Mouse (Mus musculus): ENCODE measurements around the gene Rasgrp2. TPM values are rescaled to one million over a fixed set of nuclear protein-coding genes. Genes with fewer than 3 reads are reported as not detected.
A peak's percentile ranks its signal among the peaks of the same experiment; 100 is the strongest.

Rasgrp2 gene
- total RNA-seq, 4 experiments from 2014 or later: 7.4 to 19.6 (median 11.1) TPM

DNA sequence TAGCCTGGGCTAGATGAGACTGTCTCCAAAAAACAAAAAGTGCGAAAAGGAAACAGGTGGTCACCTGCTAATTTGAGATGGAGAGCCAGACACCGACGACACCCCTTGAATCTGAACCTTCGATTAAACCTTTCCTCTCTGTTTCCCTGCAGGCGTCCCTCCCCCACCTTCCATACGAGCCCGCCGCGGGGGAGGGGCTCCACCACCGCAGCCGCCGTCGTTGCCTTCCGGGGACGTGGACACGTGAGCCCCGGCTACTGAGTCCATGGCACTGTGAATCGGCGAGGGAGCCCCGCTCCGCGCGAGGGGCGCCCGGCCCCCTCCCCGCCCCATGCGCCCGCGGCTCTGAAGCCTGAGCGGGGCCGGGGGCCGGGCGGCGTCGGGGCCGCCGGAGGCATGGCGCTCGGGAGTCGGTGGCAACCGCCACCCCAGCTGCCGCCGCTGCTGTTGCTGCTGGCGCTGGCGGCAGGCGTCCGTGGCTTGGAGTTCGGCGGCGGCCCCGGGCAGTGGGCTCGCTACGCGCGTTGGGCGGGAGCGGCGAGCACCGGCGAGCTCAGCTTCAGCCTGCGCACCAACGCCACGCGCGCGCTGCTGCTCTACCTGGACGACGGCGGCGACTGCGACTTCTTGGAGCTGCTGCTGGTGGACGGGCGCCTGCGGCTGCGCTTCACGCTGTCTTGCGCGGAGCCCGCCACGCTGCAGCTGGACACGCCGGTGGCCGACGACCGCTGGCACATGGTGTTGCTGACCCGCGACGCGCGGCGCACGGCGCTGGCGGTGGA, 28.7 kb downstream of the Rasgrp2 start:
- DNase-seq (ENCODE audit: low spot score in 2 of 2): no peak

- DNase-seq (ENCODE audit: low spot score in 2 of 2): no peak
Observed at GRCm38 (mm10) chr19:6428501-6429200, 29.5 kb downstream of the Rasgrp2 start.

- no peak for DNase-seq (ENCODE audit: low spot score in 2 of 2)
Observed at GRCm38 (mm10) chr19:6443016-6443415, 43.9 kb downstream of the Rasgrp2 start.

DNA sequence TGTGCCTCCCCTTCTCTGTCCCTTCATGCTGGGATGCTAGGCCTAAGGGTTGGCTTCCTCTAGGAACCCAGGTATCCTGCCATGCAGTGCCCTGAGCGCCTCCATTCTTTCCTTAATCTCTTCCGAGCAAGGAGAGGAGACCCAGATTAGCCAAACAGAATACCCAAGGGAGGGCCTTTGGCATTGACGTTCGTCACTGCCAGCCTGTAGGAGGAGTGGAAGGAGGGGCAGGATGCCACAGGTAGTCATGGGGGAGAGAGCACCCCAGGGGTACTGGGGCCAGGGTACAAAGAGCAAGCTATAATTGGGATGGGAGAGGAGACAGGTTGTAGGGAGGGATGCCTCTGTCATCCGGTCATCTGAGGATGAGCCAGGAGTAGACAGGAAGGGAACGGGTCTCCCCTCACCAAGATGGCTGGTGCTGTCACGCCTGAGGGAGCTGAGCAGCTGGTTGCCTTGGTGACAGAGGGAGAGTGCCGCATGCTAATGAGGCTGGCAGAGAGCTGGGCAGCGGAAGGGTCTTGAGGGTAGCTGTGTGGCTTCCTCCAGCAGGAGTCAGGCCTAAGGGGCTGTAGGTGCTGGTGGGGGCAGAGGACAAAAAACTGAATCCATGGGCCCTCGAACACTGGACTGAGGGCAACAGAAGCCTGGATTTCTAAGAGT, 46.8 kb downstream of the Rasgrp2 start:
- DNase-seq (ENCODE audit: low spot score in 2 of 2): no peak

- no peak for DNase-seq (ENCODE audit: low spot score in 2 of 2)
Observed at GRCm38 (mm10) chr19:6446736-6447437, 47.7 kb downstream of the Rasgrp2 start.

GRCm38 (mm10) chr19:6448752-6449151, 49.6 kb downstream of the Rasgrp2 start:
- DNase-seq (ENCODE audit: low spot score in 2 of 2): no peak

DNA sequence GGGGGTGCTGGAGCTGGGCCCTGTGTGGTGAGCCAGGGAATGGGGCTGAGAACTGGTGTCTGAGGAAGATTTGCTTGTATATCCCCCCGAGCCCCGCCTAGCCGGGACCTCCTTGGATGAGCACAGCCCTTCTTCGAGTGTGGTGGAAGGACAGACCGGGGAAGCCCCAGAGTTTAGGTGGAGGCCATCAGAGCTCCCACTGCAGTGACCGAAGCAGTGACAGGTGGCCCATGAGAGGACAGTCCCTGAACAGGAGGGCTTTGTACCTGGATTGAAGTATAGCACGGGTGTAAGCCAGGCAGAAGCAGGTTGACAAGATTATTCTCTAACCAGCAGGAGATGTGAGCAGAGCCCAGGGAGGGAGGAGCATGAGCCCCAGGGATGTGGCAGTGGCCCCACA, 50.7 kb downstream of the Rasgrp2 start:
- no peak for DNase-seq (ENCODE audit: low spot score in 2 of 2)

DNA sequence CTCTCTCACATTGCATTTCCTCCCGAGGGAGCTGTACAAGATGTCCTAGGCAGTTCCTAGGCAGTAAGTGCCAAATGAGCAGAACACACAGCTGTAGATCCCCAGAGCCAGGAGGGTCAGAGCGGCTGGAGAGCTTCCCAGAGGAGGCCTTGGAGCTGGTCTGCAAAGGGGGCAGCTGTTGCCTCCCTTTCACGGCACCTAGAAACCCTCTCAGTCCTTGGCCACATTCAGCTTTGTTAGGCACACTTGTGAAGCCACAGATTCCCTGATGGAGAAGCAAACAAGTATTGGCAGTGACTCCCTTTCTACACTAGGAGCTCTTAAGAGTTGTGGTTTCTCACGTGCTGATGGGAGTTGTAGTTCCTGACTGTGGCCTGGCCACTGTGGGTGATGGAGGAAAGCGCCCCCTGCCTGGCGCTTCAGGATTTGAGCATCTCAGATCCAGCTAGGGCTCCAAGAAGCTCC, 52.9 kb downstream of the Rasgrp2 start:
- peak; percentile 79 to 81 for DNase-seq (ENCODE audit: low spot score in 2 of 2)

GRCm38 (mm10) chr19:6452672-6453310, 53.7 kb downstream of the Rasgrp2 start:
- no peak for DNase-seq (ENCODE audit: low spot score in 2 of 2)

DNA sequence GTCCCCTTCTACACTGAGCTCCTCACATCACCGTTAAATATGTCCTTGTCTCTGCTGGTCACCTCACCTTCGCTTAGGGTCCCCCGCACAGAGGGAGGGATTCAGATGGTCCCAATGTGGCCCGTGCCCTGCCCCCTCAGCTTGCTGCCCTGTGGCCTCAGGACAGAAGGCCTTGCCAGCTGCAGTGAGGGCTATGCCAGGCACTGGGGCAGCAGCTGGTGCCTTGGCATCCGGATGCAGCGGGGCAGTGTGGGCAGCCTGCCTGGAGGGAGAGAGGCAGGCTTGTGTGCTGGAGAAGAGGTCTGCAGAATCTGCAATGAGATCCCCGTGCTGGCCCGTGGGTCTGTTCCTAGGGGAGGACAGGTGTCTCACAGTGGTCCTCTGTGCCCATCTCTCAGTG, 54.2 kb downstream of the Rasgrp2 start:
- peak; percentile 52 to 70 for DNase-seq (ENCODE audit: low spot score in 2 of 2)

GRCm38 (mm10) chr19:6454041-6454720, 55.0 kb downstream of the Rasgrp2 start:
- DNase-seq (ENCODE audit: low spot score in 2 of 2): no peak

GRCm38 (mm10) chr19:6459504-6459903, 60.4 kb downstream of the Rasgrp2 start:
- no peak for DNase-seq (ENCODE audit: low spot score in 2 of 2)

- no peak for DNase-seq (ENCODE audit: low spot score in 2 of 2)
Observed at GRCm38 (mm10) chr19:6462841-6463240, 63.7 kb downstream of the Rasgrp2 start.

DNA sequence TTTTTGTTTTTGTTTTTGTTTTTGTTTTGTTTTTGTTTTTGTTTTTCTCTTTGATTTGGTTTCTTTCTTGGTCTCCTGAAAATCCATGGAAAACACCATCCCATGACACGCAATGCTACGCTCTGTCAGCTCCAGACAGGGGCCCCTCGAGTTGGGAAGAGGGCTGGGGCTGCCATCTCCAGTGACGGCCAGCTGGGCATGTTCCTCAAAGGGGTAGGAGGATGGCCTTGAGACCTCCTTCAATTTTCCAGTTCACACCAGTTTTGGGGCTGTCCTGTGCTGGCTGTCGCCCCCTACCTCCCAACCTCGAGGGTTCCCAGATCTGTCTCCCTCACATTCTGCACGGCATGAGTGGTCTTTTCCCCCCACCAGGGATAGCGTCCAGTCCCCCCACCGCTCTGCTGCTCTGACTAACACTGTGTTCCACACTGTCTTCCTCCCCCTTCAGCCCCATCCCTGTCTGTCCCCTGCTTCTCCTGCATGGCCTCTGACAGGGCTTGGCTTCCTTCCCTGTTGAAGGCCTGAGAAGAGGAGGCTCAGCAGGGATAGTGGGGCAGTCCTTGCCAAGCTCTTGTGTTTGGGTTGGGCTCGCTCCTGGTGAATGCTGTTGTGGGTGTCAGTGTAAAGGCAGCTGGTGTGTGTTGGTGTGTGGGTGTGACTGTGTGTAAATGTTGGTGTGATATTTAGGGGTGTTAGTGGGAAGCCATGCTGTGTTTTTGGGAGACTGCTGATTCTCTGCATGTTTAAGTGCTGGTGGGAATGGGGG, 65.3 kb downstream of the Rasgrp2 start:
- DNase-seq (ENCODE audit: low spot score in 2 of 2): no peak

Other genes with a start within 250 kb of the Rasgrp2 start
- not detected for gene Majin, start 215.0 kb upstream of the Rasgrp2 start, total RNA-seq (2022)
- not detected for gene Gpha2, start 173.0 kb upstream of the Rasgrp2 start, total RNA-seq (2022)
- 10 to 100 TPM; 34.2 to 39.2 (median 36.4) TPM for gene Ppp2r5b, start 163.5 kb upstream of the Rasgrp2 start, total RNA-seq (2022)
- 10 to 100 TPM; 16.5 to 18.9 (median 18.6) TPM for gene Atg2a, start 157.7 kb upstream of the Rasgrp2 start, total RNA-seq (2022)
- 10 to 100 TPM; 24.1 to 29.2 (median 26.5) TPM for gene Ehd1, start 122.6 kb upstream of the Rasgrp2 start, total RNA-seq (2022)
- 10 to 100 TPM in 1 of 4 experiments, 1 to 10 TPM in 3; 7.6 to 11.5 (median 8.5) TPM for gene Cdc42bpg, start 92.9 kb upstream of the Rasgrp2 start, total RNA-seq (2022)
- 1 to 10 TPM; 5.3 to 7.9 (median 6.3) TPM for gene Men1, start 64.4 kb upstream of the Rasgrp2 start, total RNA-seq (2022)
- gene Map4k2, start 58.2 kb upstream of the Rasgrp2 start, total RNA-seq (2022): 10 to 100 TPM in 1 of 4 experiments, 1 to 10 TPM in 3; 6.9 to 10.7 (median 8.0) TPM
- gene Sf1, start 35.6 kb upstream of the Rasgrp2 start, total RNA-seq (2022): 10 to 100 TPM; 69.0 to 88.0 (median 73.8) TPM
- gene Pygm, start 14.9 kb upstream of the Rasgrp2 start, total RNA-seq (2022): 1,000 to 10,000 TPM; 8,302 to 9,332 (median 8,668) TPM
- gene Nrxn2, start 19.4 kb downstream of the Rasgrp2 start, total RNA-seq (2022): 1 to 10 TPM in 2 of 4 experiments, under 1 TPM in 2; 0.31 to 1.8 (median 1.0) TPM
- not detected for gene Slc22a12, start 143.7 kb downstream of the Rasgrp2 start, total RNA-seq (2022)

Data from gastrocnemius, adult 8-10 months (tissue).